Mouse (Mus musculus): ENCODE measurements at regions not wholly inside any gene's neighbourhood (a gene's known extent, or its start where the extent isn't known, plus 50 kb on each side); places are given as distances from the start of the nearest gene placed in this dataset.
A peak's percentile ranks its signal among the peaks of the same experiment; 100 is the strongest.

- H3K9ac ChIP-seq = no peak overlapping the region
- H3K4me2 ChIP-seq = no peak overlapping the region
- ATAC-seq (replicated peaks; ENCODE audit: insufficient number of reproducible peaks, insufficient read depth, low FRiP score, low read depth) = no peak
- H3K27me3 ChIP-seq = no peaks in the 10 kb centered on the region
- H3K4me1 ChIP-seq (replicated peaks) = no peaks in the 10 kb centered on the region
- no peaks in the 10 kb centered on the region for H3K9me3 ChIP-seq (replicated peaks)
- no peak overlapping the region for H3K27ac ChIP-seq
- H3K36me3 ChIP-seq = no peaks in the 10 kb centered on the region
- 58% methylated on average over 1 of the region's 1 CpGs for WGBS
- H3K4me3 ChIP-seq = no peak overlapping the region
These were observed 52.8 kb upstream of the Chodl start for GRCm38 (mm10) chr16:78877941-78878340.

GRCm38 (mm10) chr16:78859006-78859405 is 71.7 kb upstream of the Chodl start:
- 54% methylated on average over 4 of the region's 4 CpGs for WGBS
- no peak; the same call in 1 of the 2 replicates for ATAC-seq (replicated peaks; ENCODE audit: insufficient number of reproducible peaks, insufficient read depth, low FRiP score, low read depth)
- H3K27me3 ChIP-seq = no peaks in the 10 kb centered on the region
- no peaks in the 10 kb centered on the region for H3K4me1 ChIP-seq (replicated peaks)
- H3K27ac ChIP-seq = peak overlapping the region; percentile 67
- H3K4me3 ChIP-seq = no peak overlapping the region
- no peaks in the 10 kb centered on the region for H3K36me3 ChIP-seq
- H3K9ac ChIP-seq = no peak overlapping the region
- H3K4me2 ChIP-seq = no peak overlapping the region
- H3K9me3 ChIP-seq (replicated peaks) = no peaks in the 10 kb centered on the region

DNA sequence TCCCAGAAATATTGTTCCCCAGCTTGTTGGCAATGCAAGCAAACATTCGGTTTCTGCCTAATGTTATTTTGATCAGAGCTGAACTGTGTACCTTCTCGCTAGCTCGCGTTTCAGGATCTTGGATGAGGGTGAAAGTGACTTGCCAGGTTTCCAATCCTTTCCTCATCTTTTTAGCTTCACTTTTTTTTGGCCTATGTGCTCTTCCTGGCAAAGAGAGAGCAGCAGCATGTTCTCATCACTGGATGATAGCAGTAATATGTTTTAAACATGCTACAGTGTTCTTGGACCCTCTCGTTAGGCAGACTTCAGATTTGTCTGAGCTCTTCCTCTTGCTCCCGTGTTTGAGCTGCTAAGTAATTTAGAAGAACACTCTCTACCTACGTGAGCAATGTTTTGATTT is 99.8 kb upstream of the Chodl start:
- Histone ChIP-seq H3K27ac (no peak overlapping the region), H3K9me3 (replicated peaks) (no peaks in the 10 kb centered on the region), H3K4me1 (replicated peaks) (no peaks in the 10 kb centered on the region), H3K4me2 (no peak overlapping the region), H3K36me3 (no peaks in the 10 kb centered on the region), H3K4me3 (no peak overlapping the region), H3K27me3 (no peaks in the 10 kb centered on the region), H3K9ac (no peak overlapping the region)
- WGBS = 64% methylated on average over 7 of the region's 7 CpGs
- no peak for ATAC-seq (replicated peaks; ENCODE audit: insufficient number of reproducible peaks, insufficient read depth, low FRiP score, low read depth)

DNA sequence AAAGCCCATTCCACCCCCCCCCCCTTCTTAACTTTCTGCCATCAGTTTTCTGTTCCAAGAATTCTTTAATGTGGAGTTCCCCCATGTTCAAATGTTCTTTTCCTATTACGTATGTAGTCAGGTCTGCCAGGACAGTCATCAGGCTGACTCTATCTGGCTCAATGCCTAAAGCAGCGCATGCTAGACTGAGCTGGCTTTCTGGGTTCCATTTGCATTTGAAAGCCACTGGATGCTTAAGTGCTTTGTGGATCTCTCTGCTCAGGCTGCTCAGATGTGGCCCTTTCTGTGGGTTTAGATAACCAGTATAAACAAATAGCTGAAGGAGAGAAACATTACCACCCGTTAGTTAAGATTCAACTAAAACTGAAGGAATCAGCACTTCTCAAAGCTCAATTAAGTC is 103.0 kb upstream of the Chodl start:
- Histone ChIP-seq H3K27me3 (no peaks in the 10 kb centered on the region), H3K9ac (no peak overlapping the region), H3K4me1 (replicated peaks) (no peaks in the 10 kb centered on the region), H3K4me3 (no peak overlapping the region), H3K27ac (no peak overlapping the region), H3K9me3 (replicated peaks) (no peaks in the 10 kb centered on the region), H3K36me3 (no peaks in the 10 kb centered on the region), H3K4me2 (no peak overlapping the region)
- no peak for ATAC-seq (replicated peaks; ENCODE audit: insufficient number of reproducible peaks, insufficient read depth, low FRiP score, low read depth)
- 28% methylated on average over 3 of the region's 3 CpGs for WGBS

- Histone ChIP-seq H3K4me2 (no peak overlapping the region), H3K27ac (no peak overlapping the region), H3K4me1 (replicated peaks) (no peaks in the 10 kb centered on the region), H3K9ac (no peak overlapping the region), H3K36me3 (no peaks in the 10 kb centered on the region), H3K27me3 (no peaks in the 10 kb centered on the region), H3K4me3 (no peak overlapping the region), H3K9me3 (replicated peaks) (no peaks in the 10 kb centered on the region)
- WGBS = 73% methylated on average over 2 of the region's 2 CpGs
- ATAC-seq (replicated peaks; ENCODE audit: insufficient number of reproducible peaks, insufficient read depth, low FRiP score, low read depth) = no peak
These were observed 140.7 kb upstream of the Chodl start for GRCm38 (mm10) chr16:78790064-78790463.

DNA sequence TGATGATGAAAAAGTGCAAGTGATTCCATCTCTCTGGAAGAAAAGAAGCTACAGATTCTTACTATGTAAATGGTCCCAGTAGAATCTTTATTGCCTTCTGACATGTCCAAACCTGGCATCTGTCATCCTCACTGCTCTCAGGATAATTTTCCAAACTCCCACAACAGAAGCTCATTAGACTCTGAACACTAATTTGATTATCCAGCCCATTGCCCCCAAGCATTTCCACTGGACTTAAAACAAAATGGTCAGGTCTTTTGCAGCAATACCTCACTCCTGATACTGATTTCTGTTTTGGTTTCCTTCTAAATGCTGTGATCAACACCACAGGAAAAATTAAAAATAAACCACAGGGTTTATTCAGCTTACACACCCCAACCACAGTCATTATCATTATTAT is 171.5 kb upstream of the Chodl start:
- no peak for ATAC-seq (replicated peaks; ENCODE audit: insufficient number of reproducible peaks, insufficient read depth, low FRiP score, low read depth)
- no peaks in the 10 kb centered on the region for H3K4me1 ChIP-seq (replicated peaks)
- no peak overlapping the region for H3K4me2 ChIP-seq
- no peaks in the 10 kb centered on the region for H3K27me3 ChIP-seq
- no peak overlapping the region for H3K4me3 ChIP-seq
- no peak overlapping the region for H3K27ac ChIP-seq
- H3K9ac ChIP-seq = no peak overlapping the region
- no peaks in the 10 kb centered on the region for H3K36me3 ChIP-seq
- no peaks in the 10 kb centered on the region for H3K9me3 ChIP-seq (replicated peaks)

GRCm38 (mm10) chr16:78737902-78738301 is 161.4 kb upstream of the D16Ertd472e start:
- Histone ChIP-seq H3K4me3 (no peak overlapping the region), H3K9me3 (replicated peaks) (no peaks in the 10 kb centered on the region), H3K9ac (no peak overlapping the region), H3K27me3 (no peaks in the 10 kb centered on the region), H3K36me3 (no peaks in the 10 kb centered on the region), H3K27ac (no peak overlapping the region), H3K4me1 (replicated peaks) (no peaks in the 10 kb centered on the region), H3K4me2 (no peak overlapping the region)
- no peak for ATAC-seq (replicated peaks; ENCODE audit: insufficient number of reproducible peaks, insufficient read depth, low FRiP score, low read depth)
- WGBS = 41% methylated on average over 4 of the region's 4 CpGs

- H3K27ac ChIP-seq = no peak overlapping the region
- H3K4me3 ChIP-seq = no peak overlapping the region
- no peaks in the 10 kb centered on the region for H3K9me3 ChIP-seq (replicated peaks)
- 72% methylated on average over 13 of the region's 13 CpGs for WGBS
- no peaks in the 10 kb centered on the region for H3K36me3 ChIP-seq
- no peaks in the 10 kb centered on the region for H3K4me1 ChIP-seq (replicated peaks)
- H3K27me3 ChIP-seq = no peaks in the 10 kb centered on the region
- no peak overlapping the region for H3K4me2 ChIP-seq
- ATAC-seq (replicated peaks; ENCODE audit: insufficient number of reproducible peaks, insufficient read depth, low FRiP score, low read depth) = no peak
- no peak overlapping the region for H3K9ac ChIP-seq
These were observed 154.3 kb upstream of the D16Ertd472e start for GRCm38 (mm10) chr16:78730583-78731501.

DNA sequence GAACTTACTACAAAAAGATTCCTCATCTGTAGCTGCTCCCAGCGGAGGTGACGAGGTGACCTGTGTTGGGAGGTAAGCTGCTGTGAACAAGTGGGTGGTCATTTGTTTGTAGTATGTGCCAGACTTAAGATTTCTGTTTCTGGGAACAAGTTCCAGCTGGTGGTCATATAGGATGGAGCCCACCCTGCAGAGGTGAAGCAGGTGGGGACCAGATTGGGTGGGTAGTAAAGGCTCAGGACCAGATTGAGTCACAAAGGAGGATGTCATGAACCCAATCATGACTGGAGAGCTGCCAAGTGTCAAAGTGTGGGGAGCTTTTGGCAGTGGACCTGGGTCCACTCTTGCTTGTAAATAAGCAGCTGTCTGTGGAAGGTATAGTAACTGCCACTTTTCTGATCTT is 149.0 kb upstream of the D16Ertd472e start:
- no peak for ATAC-seq (replicated peaks; ENCODE audit: insufficient number of reproducible peaks, insufficient read depth, low FRiP score, low read depth)

DNA sequence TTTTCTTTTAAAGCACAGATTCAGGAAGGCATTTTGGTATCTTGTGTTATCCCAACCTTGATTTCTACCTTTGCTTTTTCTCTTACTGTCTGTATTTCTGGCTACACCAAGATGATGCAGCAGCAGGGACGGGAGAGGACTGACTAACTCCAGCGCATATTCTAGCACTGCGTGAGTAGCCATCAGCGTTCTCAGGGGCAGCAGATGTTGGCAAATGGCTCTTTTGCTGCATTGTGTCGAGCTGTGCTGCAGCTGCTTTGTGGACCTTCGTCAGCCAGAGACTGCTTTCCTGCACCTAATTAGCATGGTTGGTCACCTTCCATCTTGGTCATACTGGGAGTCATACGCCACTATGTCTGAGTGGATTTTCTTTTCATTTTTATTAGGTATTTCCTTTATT is 133.4 kb upstream of the D16Ertd472e start:
- Histone ChIP-seq H3K27me3 (no peaks in the 10 kb centered on the region), H3K9ac (no peak overlapping the region), H3K4me1 (replicated peaks) (no peaks in the 10 kb centered on the region), H3K36me3 (no peaks in the 10 kb centered on the region), H3K9me3 (replicated peaks) (no peaks in the 10 kb centered on the region), H3K4me2 (no peak overlapping the region), H3K27ac (no peak overlapping the region), H3K4me3 (no peak overlapping the region)
- WGBS = 73% methylated on average over 7 of the region's 7 CpGs
- ATAC-seq (replicated peaks; ENCODE audit: insufficient number of reproducible peaks, insufficient read depth, low FRiP score, low read depth) = no peak

More for the DNA sequence above, 149.0 kb upstream of the D16Ertd472e start:
- Histone ChIP-seq H3K4me3 (no peak overlapping the region), H3K27me3 (no peaks in the 10 kb centered on the region), H3K36me3 (no peaks in the 10 kb centered on the region), H3K4me2 (no peak overlapping the region), H3K9me3 (replicated peaks) (no peaks in the 10 kb centered on the region), H3K9ac (no peak overlapping the region), H3K4me1 (replicated peaks) (no peaks in the 10 kb centered on the region), H3K27ac (no peak overlapping the region)
- WGBS = 77% methylated on average over 2 of the region's 2 CpGs

- H3K4me1 ChIP-seq (replicated peaks) = no peaks in the 10 kb centered on the region
- WGBS = 79% methylated on average over 4 of the region's 4 CpGs
- ATAC-seq (replicated peaks; ENCODE audit: insufficient number of reproducible peaks, insufficient read depth, low FRiP score, low read depth) = no peak
- H3K4me2 ChIP-seq = no peak overlapping the region
- H3K9ac ChIP-seq = no peak overlapping the region
- H3K36me3 ChIP-seq = no peaks in the 10 kb centered on the region
- H3K27ac ChIP-seq = no peak overlapping the region
- no peaks in the 10 kb centered on the region for H3K9me3 ChIP-seq (replicated peaks)
- no peaks in the 10 kb centered on the region for H3K27me3 ChIP-seq
- H3K4me3 ChIP-seq = no peak overlapping the region
These were observed 131.1 kb upstream of the D16Ertd472e start for GRCm38 (mm10) chr16:78707566-78707965.

GRCm38 (mm10) chr16:78707165-78707564 is 130.7 kb upstream of the D16Ertd472e start:
- no peak for ATAC-seq (replicated peaks; ENCODE audit: insufficient number of reproducible peaks, insufficient read depth, low FRiP score, low read depth)
- Histone ChIP-seq H3K27ac (no peak overlapping the region), H3K9ac (no peak overlapping the region), H3K4me1 (replicated peaks) (no peaks in the 10 kb centered on the region), H3K4me3 (no peak overlapping the region), H3K9me3 (replicated peaks) (no peaks in the 10 kb centered on the region), H3K27me3 (no peaks in the 10 kb centered on the region), H3K36me3 (no peaks in the 10 kb centered on the region), H3K4me2 (no peak overlapping the region)
- WGBS = 84% methylated on average over 7 of the region's 7 CpGs

Data from heart, embryonic 15.5 days (tissue).